Mouse (Mus musculus): ENCODE measurements around the gene Clec4f. TPM values are rescaled to one million over a fixed set of nuclear protein-coding genes. Genes with fewer than 3 reads are reported as not detected.
A peak's percentile ranks its signal among the peaks of the same experiment; 100 is the strongest.

Clec4f gene
- polyA plus RNA-seq, 1 experiment from 2014 or later: 0.46 TPM

GRCm38 (mm10) chr6:83599636-83600174 is 56.3 kb downstream of the Clec4f start:
- 18% methylated on average over 6 of the region's 6 CpGs for WGBS
- no peaks in the 10 kb centered on the region for H3K9me3 ChIP-seq (ENCODE audit: control insufficient read depth, low read length)
- peak overlapping the region; percentile 68 for H3K4me2 ChIP-seq (ENCODE audit: low read length)
- H3K4me1 ChIP-seq (ENCODE audit: control insufficient read depth in 2 of 2, insufficient read depth in 2 of 2, low read length in 2 of 2): peaks cover 10 to 14% of the 10 kb centered on the region in 2 experiments
- H3K4me3 ChIP-seq (ENCODE audit: control insufficient read depth in 1 of 2, insufficient read depth in 1 of 2, low read depth in 1 of 2, low read length in 2 of 2): no peak overlapping the region
- H3K36me3 ChIP-seq (ENCODE audit: control insufficient read depth, insufficient read depth, low read length): no peaks in the 10 kb centered on the region
- no peaks in the 10 kb centered on the region for H3K27me3 ChIP-seq (ENCODE audit: control insufficient read depth, insufficient read depth, low read length)
- peak overlapping the region in 1 of 2 experiments; percentile 47; a peak in 1 of 4 replicates for H3K27ac ChIP-seq (replicated peaks in 1 of 2; ENCODE audit: control insufficient read depth in 1 of 2, insufficient read depth in 1 of 2, low read depth in 2 of 2, low read length in 2 of 2)
- no peak overlapping the region for H3K9ac ChIP-seq (ENCODE audit: low read length)
- no peak for ATAC-seq (ENCODE audit: insufficient number of reproducible peaks, insufficient read depth, low FRiP score, low read depth)

- Histone ChIP-seq H3K27me3 (ENCODE audit: control insufficient read depth, insufficient read depth, low read length) (no peaks in the 10 kb centered on the region), H3K4me1 (ENCODE audit: control insufficient read depth in 2 of 2, insufficient read depth in 2 of 2, low read length in 2 of 2) (peaks cover 10 to 14% of the 10 kb centered on the region in 2 experiments), H3K9ac (ENCODE audit: low read length) (peak overlapping the region; percentile 34), H3K36me3 (ENCODE audit: control insufficient read depth, insufficient read depth, low read length) (no peaks in the 10 kb centered on the region), H3K4me2 (ENCODE audit: low read length) (peak overlapping the region; percentile 68), H3K27ac (replicated peaks in 1 of 2; ENCODE audit: control insufficient read depth in 1 of 2, insufficient read depth in 1 of 2, low read depth in 2 of 2, low read length in 2 of 2) (0 out of 4 replicates have a peak overlapping the region, but pooled peaks of 1 of the 2 experiments have one; percentile 47), H3K4me3 (ENCODE audit: control insufficient read depth in 1 of 2, insufficient read depth in 1 of 2, low read depth in 1 of 2, low read length in 2 of 2) (peak overlapping the region; percentile 33 to 43), H3K9me3 (ENCODE audit: control insufficient read depth, low read length) (no peaks in the 10 kb centered on the region)
- 33% methylated on average over 24 of the region's 24 CpGs for WGBS
- ATAC-seq (ENCODE audit: insufficient number of reproducible peaks, insufficient read depth, low FRiP score, low read depth): no peak; the same call in 1 of the 2 replicates
Measured at GRCm38 (mm10) chr6:83599060-83599550, 56.9 kb downstream of the Clec4f start.

- Histone ChIP-seq H3K27ac (replicated peaks in 1 of 2; ENCODE audit: control insufficient read depth in 1 of 2, insufficient read depth in 1 of 2, low read depth in 2 of 2, low read length in 2 of 2) (no peak overlapping the region), H3K9ac (ENCODE audit: low read length) (no peak overlapping the region)
- ATAC-seq (ENCODE audit: insufficient number of reproducible peaks, insufficient read depth, low FRiP score, low read depth): no peak
Measured at GRCm38 (mm10) chr6:83598646-83599045, 57.3 kb downstream of the Clec4f start.

GRCm38 (mm10) chr6:83597988-83598387 is 58.0 kb downstream of the Clec4f start:
- Histone ChIP-seq H3K9ac (ENCODE audit: low read length) (no peak overlapping the region), H3K4me1 (ENCODE audit: control insufficient read depth in 2 of 2, insufficient read depth in 2 of 2, low read length in 2 of 2) (peaks cover 15 to 20% of the 10 kb centered on the region in 2 experiments), H3K4me2 (ENCODE audit: low read length) (no peak overlapping the region), H3K36me3 (ENCODE audit: control insufficient read depth, insufficient read depth, low read length) (no peaks in the 10 kb centered on the region), H3K27ac (replicated peaks in 1 of 2; ENCODE audit: control insufficient read depth in 1 of 2, insufficient read depth in 1 of 2, low read depth in 2 of 2, low read length in 2 of 2) (peak overlapping the region; percentile 26 to 67; a peak in 3 of 4 replicates), H3K27me3 (ENCODE audit: control insufficient read depth, insufficient read depth, low read length) (no peaks in the 10 kb centered on the region), H3K4me3 (ENCODE audit: control insufficient read depth in 1 of 2, insufficient read depth in 1 of 2, low read depth in 1 of 2, low read length in 2 of 2) (no peak overlapping the region), H3K9me3 (ENCODE audit: control insufficient read depth, low read length) (no peaks in the 10 kb centered on the region)
- ATAC-seq (ENCODE audit: insufficient number of reproducible peaks, insufficient read depth, low FRiP score, low read depth): no peak
- WGBS: 13% methylated on average over 3 of the region's 3 CpGs

More at GRCm38 (mm10) chr6:83598646-83599045, 57.3 kb downstream of the Clec4f start:
- WGBS: 8% methylated on average over 9 of the region's 9 CpGs
- Histone ChIP-seq H3K4me3 (ENCODE audit: control insufficient read depth in 1 of 2, insufficient read depth in 1 of 2, low read depth in 1 of 2, low read length in 2 of 2) (peak overlapping the region; percentile 33 to 43; a peak in 3 of 4 replicates), H3K4me1 (ENCODE audit: control insufficient read depth in 2 of 2, insufficient read depth in 2 of 2, low read length in 2 of 2) (peaks cover 13 to 18% of the 10 kb centered on the region in 2 experiments), H3K4me2 (ENCODE audit: low read length) (peak overlapping the region; percentile 68), H3K36me3 (ENCODE audit: control insufficient read depth, insufficient read depth, low read length) (no peaks in the 10 kb centered on the region), H3K27me3 (ENCODE audit: control insufficient read depth, insufficient read depth, low read length) (no peaks in the 10 kb centered on the region), H3K9me3 (ENCODE audit: control insufficient read depth, low read length) (no peaks in the 10 kb centered on the region)

GRCm38 (mm10) chr6:83595035-83595434 is 61.0 kb downstream of the Clec4f start:
- Histone ChIP-seq H3K4me3 (ENCODE audit: control insufficient read depth in 1 of 2, insufficient read depth in 1 of 2, low read depth in 1 of 2, low read length in 2 of 2) (no peak overlapping the region), H3K4me2 (ENCODE audit: low read length) (no peak overlapping the region), H3K27ac (replicated peaks in 1 of 2; ENCODE audit: control insufficient read depth in 1 of 2, insufficient read depth in 1 of 2, low read depth in 2 of 2, low read length in 2 of 2) (no peak overlapping the region), H3K9me3 (ENCODE audit: control insufficient read depth, low read length) (no peaks in the 10 kb centered on the region), H3K36me3 (ENCODE audit: control insufficient read depth, insufficient read depth, low read length) (no peaks in the 10 kb centered on the region), H3K9ac (ENCODE audit: low read length) (no peak overlapping the region), H3K4me1 (ENCODE audit: control insufficient read depth in 2 of 2, insufficient read depth in 2 of 2, low read length in 2 of 2) (peaks cover 15 to 20% of the 10 kb centered on the region in 2 experiments), H3K27me3 (ENCODE audit: control insufficient read depth, insufficient read depth, low read length) (no peaks in the 10 kb centered on the region)
- no peak for ATAC-seq (ENCODE audit: insufficient number of reproducible peaks, insufficient read depth, low FRiP score, low read depth)
- 79% methylated on average over 2 of the region's 2 CpGs for WGBS

Other genes starting within 250 kb of the Clec4f start
- 22.8 and 28.9 TPM in 2 replicates for gene Tet3, start 197.1 kb downstream of the Clec4f start, polyA plus RNA-seq (2014; fragmentation: Nextera tagmentation; extraction: Ambion mirVana)
- gene Dguok, start 149.2 kb downstream of the Clec4f start, polyA plus RNA-seq (2014; fragmentation: Nextera tagmentation; extraction: Ambion mirVana): 51.2 and 59.1 TPM in 2 replicates
- gene Actg2, start 119.9 kb downstream of the Clec4f start, polyA plus RNA-seq (2014; fragmentation: Nextera tagmentation; extraction: Ambion mirVana): 6.0 and 12.2 TPM in 2 replicates
- gene Stambp, start 83.5 kb downstream of the Clec4f start, polyA plus RNA-seq (2014; fragmentation: Nextera tagmentation; extraction: Ambion mirVana): 27.7 TPM in 2 replicates
- 0.22 TPM in 2 replicates for gene Cd207, start 21.7 kb upstream of the Clec4f start, polyA plus RNA-seq (2014; fragmentation: Nextera tagmentation; extraction: Ambion mirVana)
- not detected in 2 replicates for gene Vax2, start 55.1 kb upstream of the Clec4f start, polyA plus RNA-seq (2014; fragmentation: Nextera tagmentation; extraction: Ambion mirVana)
- gene Atp6v1b1, start 86.8 kb upstream of the Clec4f start, polyA plus RNA-seq (2014; fragmentation: Nextera tagmentation; extraction: Ambion mirVana): not detected in 2 replicates
- gene Ankrd53, start 106.5 kb upstream of the Clec4f start, polyA plus RNA-seq (2014; fragmentation: Nextera tagmentation; extraction: Ambion mirVana): not detected in 2 replicates
- 70.3 and 75.9 TPM in 2 replicates for gene Tex261, start 119.6 kb upstream of the Clec4f start, polyA plus RNA-seq (2014; fragmentation: Nextera tagmentation; extraction: Ambion mirVana)
- gene Nagk, start 138.8 kb upstream of the Clec4f start, polyA plus RNA-seq (2014; fragmentation: Nextera tagmentation; extraction: Ambion mirVana): 64.8 and 69.6 TPM in 2 replicates
- gene Paip2b, start 175.6 kb upstream of the Clec4f start, polyA plus RNA-seq (2014; fragmentation: Nextera tagmentation; extraction: Ambion mirVana): 11.1 and 14.9 TPM in 2 replicates
- 51.1 and 52.3 TPM in 2 replicates for gene Zfp638, start 210.9 kb upstream of the Clec4f start, polyA plus RNA-seq (2014; fragmentation: Nextera tagmentation; extraction: Ambion mirVana)